Mouse (Mus musculus) left cerebral cortex, adult 2 months (tissue): ENCODE data around the gene Ctf1. TPM values are rescaled to one million over a fixed set of nuclear protein-coding genes. Genes with fewer than 3 reads are reported as not detected.

ENCODE experiments used
- DNase-seq, 2 experiments: peaks; one replicate each; pipeline ENCODE4 v3.0.0; 2021 to 2022; ENCODE audit warnings: low spot score in 2 of 2, mixed read lengths in 1 of 2; ENCODE audit errors: extremely low spot score in 1 of 2
- H3K27ac ChIP-seq: fragments of 200-600 bp; 2 replicates; pipeline ENCODE4 v1.8.1; 2022
- H3K4me3 ChIP-seq: fragments of 200-600 bp; 2 replicates; pipeline ENCODE4 v1.8.1; 2022
- CTCF ChIP-seq: fragments of 200-600 bp; IDR thresholded peaks from 2 replicates; pipeline ENCODE4 v1.8.1; 2022; ENCODE audit warnings: antibody characterized with exemption, mild to moderate bottlenecking, moderate library complexity
- intact Hi-C: fragments of 180-260 bp; cut with DNase I; formaldehyde crosslinking; loops from one replicate; pipeline ENCODE4 v1.15.1; 2025
- total RNA-seq, 2 experiments: library from RNA; stranded (reverse); gene quantifications; 2 replicates each; pipeline ENCODE4 v1.2.3; 2021

Gene Ctf1
- total RNA-seq, 2 experiments from 2014 or later, result 2.8 to 3.8 TPM

- intact Hi-C loops, result no loop called here
- DNase-seq, result no peak
- Histone ChIP-seq H3K4me3 (no peak overlapping the region), H3K27ac (no peak overlapping the region)
- TF ChIP-seq CTCF, result no peak
These were observed 11.7 kb upstream of the Ctf1 start for GRCm38 (mm10) chr7:127700712-127701331.

GRCm38 (mm10) chr7:127703561-127704178 is 8.9 kb upstream of the Ctf1 start:
- Histone ChIP-seq H3K27ac (no peak overlapping the region), H3K4me3 (no peak overlapping the region)
- intact Hi-C loops, result no loop called here
- no peak for DNase-seq
- no peak for TF ChIP-seq CTCF

DNA sequence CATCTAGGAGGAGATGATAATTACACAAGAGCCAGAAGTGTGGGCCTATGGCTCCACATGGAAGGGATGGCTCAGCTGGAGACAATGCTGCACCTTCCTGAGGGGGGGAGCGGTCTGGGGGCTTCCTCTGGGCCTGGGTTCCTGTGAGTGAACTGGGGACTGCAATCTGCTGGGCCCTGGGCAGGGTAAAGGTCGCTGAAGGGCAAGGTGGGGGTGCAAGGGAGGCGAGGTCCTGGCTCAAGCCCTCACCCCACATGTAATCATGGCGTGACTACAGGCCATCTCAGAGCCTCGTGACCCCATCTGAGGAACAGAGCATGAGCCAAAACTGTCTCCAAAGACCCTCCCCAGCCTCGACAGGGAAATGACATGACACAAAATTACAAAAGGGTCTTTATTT is 7.9 kb upstream of the Ctf1 start:
- TF ChIP-seq CTCF, result no peak
- Histone ChIP-seq H3K4me3 (no peak overlapping the region), H3K27ac (no peak overlapping the region)
- DNase-seq, result no peak
- intact Hi-C loops, result no loop called here

GRCm38 (mm10) chr7:127705706-127706105 is 6.8 kb upstream of the Ctf1 start:
- DNase-seq, result no peak
- intact Hi-C loops, result no loop called here
- no peak for TF ChIP-seq CTCF
- H3K4me3 ChIP-seq, result no peak overlapping the region
- no peak overlapping the region for H3K27ac ChIP-seq

- H3K27ac ChIP-seq, result peak overlapping the region; percentile 92
- peak overlapping the region; percentile 92 for H3K4me3 ChIP-seq
- no peak for DNase-seq
- no peak for TF ChIP-seq CTCF
- intact Hi-C loops, result no loop called here
These were observed 5.2 kb upstream of the Ctf1 start for GRCm38 (mm10) chr7:127707045-127707956.

DNA sequence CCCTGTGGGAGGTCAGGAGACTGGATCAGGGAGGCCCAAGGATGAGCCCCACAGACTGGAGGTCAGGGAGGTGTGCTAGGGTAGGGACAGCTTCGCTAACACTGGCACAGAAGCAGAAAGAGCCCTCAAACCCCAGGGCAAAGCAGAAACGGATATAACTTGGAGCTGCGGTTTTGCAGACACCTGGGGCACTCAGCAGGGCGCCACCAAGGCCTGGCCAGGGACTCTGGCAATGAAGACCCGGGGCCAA is 4.7 kb upstream of the Ctf1 start:
- no peak for DNase-seq
- Histone ChIP-seq H3K27ac (peak overlapping the region; percentile 92), H3K4me3 (peak overlapping the region; percentile 92)
- intact Hi-C loops, result loop anchor here (1.0 to 2.0 kb wide), 2 partner anchors 13 to 33 kb away; no protein-coding TSS in a partner anchor
- TF ChIP-seq CTCF, result no peak

- peak; percentile 60 for TF ChIP-seq CTCF
- H3K4me3 ChIP-seq, result peak within 1 kb of the TSS; percentile 92
- H3K27ac ChIP-seq, result peak within 1 kb of the TSS; percentile 92
- intact Hi-C loops, result loop anchor here (1.0 to 2.0 kb wide), 2 partner anchors 14 to 33 kb away; no protein-coding TSS in a partner anchor
- peak; percentile 87 for DNase-seq
These were observed 4.1 kb upstream of the Ctf1 start, which contains the start of gene Bcl7c for GRCm38 (mm10) chr7:127708207-127709078. Gene Bcl7c, minus strand, starts transcription at chr7:127708933.

- intact Hi-C loops, result loop anchor here (2.0 kb wide), 1 partner anchor 15 kb away; no protein-coding TSS in a partner anchor
- no peak for TF ChIP-seq CTCF
These were observed 3.1 kb upstream of the Ctf1 start for GRCm38 (mm10) chr7:127709261-127709979.

DNA sequence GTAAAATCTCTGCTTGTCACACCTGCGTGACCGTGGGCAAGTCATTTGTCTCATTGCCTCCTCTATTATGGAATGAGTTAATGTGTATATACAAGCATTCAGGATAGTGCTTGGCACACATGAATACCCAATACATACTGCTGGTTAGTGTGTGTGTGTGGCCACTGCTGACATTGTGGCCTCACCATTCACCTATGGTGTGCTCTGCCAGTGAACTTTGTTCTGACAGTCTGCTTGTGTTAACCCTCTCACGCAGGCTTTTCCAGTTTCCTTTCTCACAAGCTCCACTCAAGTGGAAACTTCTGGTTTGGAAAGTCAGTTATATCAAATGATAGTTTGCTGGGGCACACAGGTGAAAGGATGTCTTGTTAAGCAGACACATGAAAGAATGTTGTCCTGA is 1.5 kb upstream of the Ctf1 start:
- DNase-seq, result no peak
- Histone ChIP-seq H3K27ac (no peak overlapping the region), H3K4me3 (no peak overlapping the region)
- TF ChIP-seq CTCF, result no peak
- intact Hi-C loops, result no loop called here

More at GRCm38 (mm10) chr7:127709261-127709979, 3.1 kb upstream of the Ctf1 start:
- DNase-seq, result no peak
- no peak overlapping the region for H3K27ac ChIP-seq
- H3K4me3 ChIP-seq, result peak overlapping the region; percentile 92

DNA sequence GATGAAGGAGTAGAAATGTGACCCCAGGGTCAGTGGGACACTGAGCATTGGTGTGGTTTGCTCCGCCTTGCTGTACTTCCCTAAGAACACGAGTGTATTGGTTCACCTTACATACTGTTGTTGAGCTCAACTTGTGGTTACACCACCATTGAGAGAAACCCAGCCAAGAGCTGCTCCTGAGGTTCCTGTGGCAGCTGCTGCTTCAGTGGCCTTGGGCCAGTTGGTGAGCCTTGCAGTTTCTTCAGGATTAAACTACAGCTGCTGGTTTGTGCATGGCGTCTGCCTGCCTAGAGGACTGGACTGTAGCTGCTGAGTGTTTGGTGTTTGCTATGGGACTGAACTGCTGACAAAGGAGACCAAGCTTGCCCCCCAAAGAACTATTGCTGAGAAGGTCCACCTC is 1.1 kb upstream of the Ctf1 start:
- intact Hi-C loops, result no loop called here
- Histone ChIP-seq H3K4me3 (no peak overlapping the region), H3K27ac (no peak overlapping the region)
- TF ChIP-seq CTCF, result no peak
- no peak for DNase-seq

DNA sequence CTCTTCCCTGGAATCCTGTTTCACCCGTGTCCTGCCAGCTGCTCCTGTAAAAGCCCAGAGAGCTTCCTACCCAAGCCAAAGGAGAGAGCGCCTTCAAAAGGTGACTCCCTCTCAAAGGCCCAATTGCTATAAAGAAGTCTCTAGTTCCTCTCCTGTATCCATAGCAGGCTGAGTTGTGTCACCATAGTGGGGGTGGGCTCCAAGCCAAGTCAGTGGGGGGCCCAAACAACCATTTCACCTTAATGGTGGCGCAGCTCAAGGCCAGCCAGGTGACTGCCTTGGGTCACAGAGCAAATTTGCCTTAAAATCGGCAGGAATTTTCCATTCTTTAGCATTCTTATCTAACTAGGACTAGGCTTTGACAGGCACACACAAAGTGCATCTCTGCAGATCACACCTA is 2.3 kb downstream of the Ctf1 start:
- DNase-seq, result no peak
- Histone ChIP-seq H3K4me3 (no peak overlapping the region), H3K27ac (no peak overlapping the region)
- TF ChIP-seq CTCF, result no peak
- intact Hi-C loops, result no loop called here
